Mouse (Mus musculus) Patski (cell line): ENCODE measurements at regions not wholly inside any gene's neighbourhood (a gene's known extent, or its start where the extent isn't known, plus 50 kb on each side); places are given as distances from the start of the nearest gene placed in this dataset.
"Not testable (repeated sequence)": the region's sequence is repeated elsewhere in the genome, so short reads cannot be mapped to it uniquely, and the experiment has no call there.

Experiments
- ATAC-seq: fragments of 100-300 bp; one replicate; pipeline ENCODE4 v1.8.0; 2021
- CTCF ChIA-PET: fragments of 350-600 bp; sonication (Branson Sonifier 250); formaldehyde crosslinking; loops from one replicate; lab custom pipeline; 2022; ENCODE audit warnings: inconsistent platforms; lab: Charles Lee
- POLR2A ChIA-PET: fragments of 350-600 bp; sonication (Branson Sonifier 250); formaldehyde crosslinking; loops from one replicate; lab custom pipeline; 2022; ENCODE audit warnings: antibody characterized with exemption, inconsistent platforms; lab: Charles Lee
- DNase-seq: peaks from one replicate; pipeline ENCODE4 v3.0.0-alpha.2; 2011; ENCODE audit warnings: low read depth, low spot score
- H3K27me3 ChIP-seq: fragments of 371-371 bp; one replicate; pipeline ENCODE4 v1.5.1; 2021
- CTCF ChIP-seq: fragments of 100-300 bp; IDR thresholded peaks from one replicate; pipeline ENCODE4 v1.5.1; 2021
- in situ Hi-C: fragments of 300-500 bp; cut with MboI; formaldehyde crosslinking; loops from 3 replicates; pipeline ENCODE4 v1.11.1; 2018; ENCODE audit warnings: low pct_unique_long_range_greater_than_20kb, mixed read lengths

- in situ Hi-C loops, DNase-seq, CTCF ChIA-PET, H3K27me3 ChIP-seq, POLR2A ChIA-PET, ATAC-seq: not testable (repeated sequence)
Observed at GRCm38 (mm10) chr9:6845281-6845680, 339.0 kb downstream of the Dync2h1 start.

GRCm38 (mm10) chr9:6834936-6835335, 349.3 kb downstream of the Dync2h1 start:
- DNase-seq, in situ Hi-C loops, ATAC-seq, H3K27me3 ChIP-seq, POLR2A ChIA-PET, CTCF ChIA-PET: not testable (repeated sequence)

- DNase-seq = no peak
- in situ Hi-C loops = no loop called here
- no peak for TF ChIP-seq CTCF
- no peaks in the 10 kb centered on the region for H3K27me3 ChIP-seq
- ChIA-PET CTCF (no interaction called here), POLR2A (no interaction called here)
- no peak for ATAC-seq
Observed at GRCm38 (mm10) chr9:6834470-6834869, 349.8 kb downstream of the Dync2h1 start.

- ATAC-seq = no peak
- in situ Hi-C loops = no loop called here
- CTCF ChIA-PET = no interaction called here
- H3K27me3 ChIP-seq = no peaks in the 10 kb centered on the region
- no peak for TF ChIP-seq CTCF
- POLR2A ChIA-PET = no interaction called here
- DNase-seq = no peak
Observed at GRCm38 (mm10) chr9:6832862-6833261, 351.4 kb downstream of the Dync2h1 start.

- H3K27me3 ChIP-seq, CTCF ChIA-PET, DNase-seq, in situ Hi-C loops, POLR2A ChIA-PET, ATAC-seq: not testable (repeated sequence)
Observed at GRCm38 (mm10) chr9:6831642-6832041, 352.6 kb downstream of the Dync2h1 start.

- in situ Hi-C loops = no loop called here
- H3K27me3 ChIP-seq = no peaks in the 10 kb centered on the region
- ChIA-PET POLR2A (no interaction called here), CTCF (no interaction called here)
- no peak for TF ChIP-seq CTCF
- no peak for ATAC-seq
- no peak for DNase-seq
Observed at GRCm38 (mm10) chr9:6826581-6826980, 357.7 kb downstream of the Dync2h1 start.

DNA sequence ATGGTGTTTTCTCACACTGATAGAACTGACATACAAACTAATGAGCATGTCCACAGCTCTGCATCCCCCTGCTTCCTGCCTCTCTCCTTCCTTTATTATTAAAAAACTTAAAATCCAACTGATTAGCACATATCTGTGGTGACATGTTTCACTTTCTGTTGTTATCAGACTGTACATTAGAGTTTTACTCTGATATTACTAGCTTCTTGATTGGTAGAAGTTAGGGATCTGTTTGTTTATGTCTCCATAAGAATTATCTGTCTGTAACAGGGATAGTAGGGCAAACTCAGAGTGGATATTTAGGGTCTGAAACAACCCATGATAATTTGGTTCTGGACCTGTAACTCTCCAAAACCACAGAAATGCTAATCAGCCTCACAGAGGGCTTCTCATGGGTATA, 358.6 kb downstream of the Dync2h1 start:
- CTCF ChIA-PET = no interaction called here
- POLR2A ChIA-PET = no interaction called here
- H3K27me3 ChIP-seq = no peaks in the 10 kb centered on the region
- ATAC-seq = no peak
- DNase-seq = no peak
- in situ Hi-C loops = no loop called here
- TF ChIP-seq CTCF = no peak

- in situ Hi-C loops = not testable (repeated sequence)
- CTCF ChIA-PET = interaction anchor here (3.4 kb wide), 1 partner anchor 13 kb away, joined by 10 read pairs; no protein-coding TSS in a partner anchor
Observed at GRCm38 (mm10) chr9:6823946-6824345, 360.3 kb downstream of the Dync2h1 start.

DNA sequence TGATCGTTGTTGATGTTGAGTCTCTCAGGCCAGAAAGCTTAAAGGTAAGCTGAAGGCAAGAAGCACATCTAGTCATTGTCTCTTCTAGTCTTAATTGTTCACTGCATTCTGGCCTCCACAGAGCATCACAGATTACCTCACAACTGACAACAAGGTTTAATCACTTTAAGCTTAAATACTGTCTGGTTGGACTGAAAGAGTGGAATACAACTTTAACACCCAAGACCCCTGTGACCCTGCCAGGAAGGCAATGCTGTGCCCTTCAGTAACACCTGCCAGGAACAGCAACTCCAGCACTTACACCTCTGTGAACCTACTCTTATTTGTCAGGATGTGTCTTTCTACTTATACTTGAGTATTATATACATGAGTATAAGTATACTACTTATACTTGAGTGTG, 360.7 kb downstream of the Dync2h1 start:
- no peak for TF ChIP-seq CTCF
- no peak for DNase-seq
- ChIA-PET CTCF (interaction anchor here (3.4 kb wide), 1 partner anchor 13 kb away, joined by 10 read pairs; no protein-coding TSS in a partner anchor), POLR2A (no interaction called here)
- ATAC-seq = no peak
- no peaks in the 10 kb centered on the region for H3K27me3 ChIP-seq
- in situ Hi-C loops = no loop called here

More at GRCm38 (mm10) chr9:6823946-6824345, 360.3 kb downstream of the Dync2h1 start:
- ATAC-seq, DNase-seq, H3K27me3 ChIP-seq, POLR2A ChIA-PET: not testable (repeated sequence)

- TF ChIP-seq CTCF = no peak
- DNase-seq (no peak), ATAC-seq (peak; percentile 26)
- POLR2A ChIA-PET = interaction anchor here (0.5 kb wide), 1 partner anchor 94 kb away, joined by 3 read pairs; no protein-coding TSS in a partner anchor
- in situ Hi-C loops = no loop called here
- CTCF ChIA-PET = no interaction called here
- H3K27me3 ChIP-seq = no peaks in the 10 kb centered on the region
Observed at GRCm38 (mm10) chr9:6776671-6777070, 407.6 kb downstream of the Dync2h1 start.

DNA sequence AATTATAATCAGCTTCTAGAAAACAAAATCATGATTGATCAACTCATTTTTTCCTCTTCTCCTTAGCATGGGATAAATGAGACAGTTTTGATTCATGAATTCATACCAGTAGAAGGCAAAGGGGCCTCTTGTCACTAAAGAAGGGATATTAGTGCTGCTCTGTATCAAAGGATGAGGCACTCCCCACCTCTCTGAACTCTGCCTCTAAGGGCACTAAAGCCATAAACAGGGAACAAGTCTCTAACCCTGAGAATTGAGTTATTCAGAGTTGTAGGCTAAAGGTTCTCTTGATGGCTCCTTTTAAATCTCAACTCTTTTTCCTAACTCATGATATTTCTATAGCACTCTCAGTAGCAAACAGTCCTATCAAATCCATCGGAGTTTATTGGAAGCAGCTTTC, 442.8 kb downstream of the Dync2h1 start:
- ATAC-seq (no peak), DNase-seq (no peak)
- ChIA-PET POLR2A (no interaction called here), CTCF (interaction anchor here (1.3 to 1.4 kb wide), 2 partner anchors 23 to 28 kb away, joined by 3 read pairs; no protein-coding TSS in a partner anchor)
- H3K27me3 ChIP-seq = no peaks in the 10 kb centered on the region
- no peak for TF ChIP-seq CTCF
- in situ Hi-C loops = no loop called here

DNA sequence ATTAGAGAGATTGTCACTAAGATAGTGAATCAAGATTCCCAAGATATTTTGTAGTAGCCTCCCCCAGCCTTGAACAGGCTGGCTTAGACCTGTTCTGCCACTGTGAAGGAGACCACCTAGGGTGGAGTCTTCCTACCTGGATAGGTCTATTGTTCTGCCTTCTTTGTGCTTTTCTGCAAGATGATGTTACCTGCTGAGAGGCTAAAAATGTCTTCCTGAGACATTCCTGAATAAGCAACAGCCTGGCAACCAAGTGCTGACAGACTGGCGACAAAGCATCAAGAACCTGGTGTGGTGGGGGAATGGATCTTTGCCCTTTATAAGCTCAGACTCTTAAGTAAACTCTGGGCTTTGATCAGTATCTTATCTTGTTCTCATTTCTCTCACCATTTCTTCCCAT, 447.8 kb downstream of the Dync2h1 start:
- ChIA-PET CTCF (interaction anchor here (0.8 kb wide), 1 partner anchor 11 kb away, joined by 3 read pairs; no protein-coding TSS in a partner anchor), POLR2A (no interaction called here)
- H3K27me3 ChIP-seq = no peaks in the 10 kb centered on the region
- no peak for DNase-seq
- no peak for ATAC-seq
- in situ Hi-C loops = no loop called here
- no peak for TF ChIP-seq CTCF
